Mouse (Mus musculus): Measurements from ENCODE around the gene Mrpl33. TPM values are rescaled to one million over a fixed set of nuclear protein-coding genes. Genes with fewer than 3 reads are reported as not detected.
"Not testable (repeated sequence)": the region's sequence is repeated elsewhere in the genome, so short reads cannot be mapped to it uniquely, and the experiment has no call there.

Gene Mrpl33
- polyA plus RNA-seq, 1 experiment from 2014 or later, result 288 TPM

- H3K4me3 ChIP-seq (ENCODE audit: low read length), result no peak overlapping the region
- H3K4me1 ChIP-seq (ENCODE audit: control insufficient read depth, insufficient read depth, low read length), result peaks cover 4% of the 10 kb centered on the region; the same call in 1 of the 2 replicates
- H3K4me2 ChIP-seq (ENCODE audit: low read depth, low read length), result no peak overlapping the region
- no peaks in the 10 kb centered on the region for H3K36me3 ChIP-seq (ENCODE audit: control insufficient read depth, insufficient read depth, low read length)
- ATAC-seq, result no peak
- H3K27ac ChIP-seq (ENCODE audit: low read length), result no peak overlapping the region
- H3K9me3 ChIP-seq (ENCODE audit: control insufficient read depth, low read length), result no peaks in the 10 kb centered on the region
- WGBS, result 66% methylated on average over 9 of the region's 9 CpGs
- no peaks in the 10 kb centered on the region for H3K27me3 ChIP-seq (replicated peaks; ENCODE audit: control insufficient read depth, insufficient read depth, low read length)
- H3K9ac ChIP-seq (ENCODE audit: low read depth, low read length), result no peak overlapping the region
Observed at GRCm38 (mm10) chr5:31627562-31628526, 31.1 kb downstream of the Mrpl33 start.

GRCm38 (mm10) chr5:31628555-31628954 is 31.8 kb downstream of the Mrpl33 start:
- WGBS, result 86% methylated on average over 8 of the region's 8 CpGs
- no peaks in the 10 kb centered on the region for H3K36me3 ChIP-seq (ENCODE audit: control insufficient read depth, insufficient read depth, low read length)
- no peak overlapping the region for H3K4me2 ChIP-seq (ENCODE audit: low read depth, low read length)
- H3K27ac ChIP-seq (ENCODE audit: low read length), result no peak overlapping the region; the same call in 1 of the 2 replicates
- no peaks in the 10 kb centered on the region for H3K9me3 ChIP-seq (ENCODE audit: control insufficient read depth, low read length)
- no peaks in the 10 kb centered on the region for H3K27me3 ChIP-seq (replicated peaks; ENCODE audit: control insufficient read depth, insufficient read depth, low read length)
- no peak overlapping the region for H3K9ac ChIP-seq (ENCODE audit: low read depth, low read length)
- no peak overlapping the region for H3K4me3 ChIP-seq (ENCODE audit: low read length)
- H3K4me1 ChIP-seq (ENCODE audit: control insufficient read depth, insufficient read depth, low read length), result peaks cover 4% of the 10 kb centered on the region; the same call in 1 of the 2 replicates
- no peak for ATAC-seq

DNA sequence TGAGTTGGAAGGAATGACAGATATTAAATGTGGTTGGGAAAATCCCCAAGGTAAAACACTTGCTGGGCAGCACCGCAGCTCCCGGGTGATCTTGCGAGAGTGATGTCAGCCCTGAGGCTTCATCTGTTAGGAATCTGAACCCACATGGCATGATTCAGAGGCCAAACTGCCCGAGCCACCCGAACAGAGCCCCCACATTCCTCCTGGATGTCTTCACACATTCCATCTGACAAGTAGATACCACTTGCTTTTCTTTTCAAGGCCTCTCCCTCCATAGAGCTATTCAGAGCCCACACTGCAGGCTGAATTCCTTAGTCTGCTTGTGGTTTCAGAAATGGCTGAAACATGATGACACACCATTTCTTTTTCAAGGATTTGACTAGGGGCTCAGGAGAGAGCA is 33.3 kb downstream of the Mrpl33 start:
- WGBS, result 43% methylated on average over 5 of the region's 5 CpGs
- H3K9me3 ChIP-seq (ENCODE audit: control insufficient read depth, low read length), result no peaks in the 10 kb centered on the region
- no peak overlapping the region for H3K4me3 ChIP-seq (ENCODE audit: low read length)
- no peaks in the 10 kb centered on the region for H3K27me3 ChIP-seq (replicated peaks; ENCODE audit: control insufficient read depth, insufficient read depth, low read length)
- H3K9ac ChIP-seq (ENCODE audit: low read depth, low read length), result no peak overlapping the region
- peaks cover 7% of the 10 kb centered on the region; the same call in 1 of the 2 replicates for H3K4me1 ChIP-seq (ENCODE audit: control insufficient read depth, insufficient read depth, low read length)
- H3K36me3 ChIP-seq (ENCODE audit: control insufficient read depth, insufficient read depth, low read length), result no peaks in the 10 kb centered on the region
- peak; percentile 66 for ATAC-seq
- H3K4me2 ChIP-seq (ENCODE audit: low read depth, low read length), result no peak overlapping the region
- peak overlapping the region; percentile 70 for H3K27ac ChIP-seq (ENCODE audit: low read length)

DNA sequence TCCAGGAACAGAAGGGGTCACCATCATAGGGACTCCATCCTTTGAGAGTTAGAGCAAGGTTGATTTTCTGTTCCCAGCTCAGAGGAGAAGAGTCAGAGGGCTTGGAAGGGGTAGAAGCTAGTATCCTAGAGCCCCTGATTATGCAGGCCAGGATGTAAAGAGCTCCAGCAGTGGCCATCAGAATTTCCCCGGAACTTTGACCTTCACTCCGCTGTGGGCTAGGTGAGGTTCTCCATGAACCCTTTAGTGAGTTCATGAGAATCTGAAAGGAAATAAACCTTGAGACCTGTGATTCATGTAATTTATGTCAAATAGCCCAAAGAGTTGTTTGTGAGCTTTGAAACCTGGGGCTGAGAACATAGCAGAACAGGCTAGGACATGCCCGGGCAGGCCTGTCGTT is 34.4 kb downstream of the Mrpl33 start:
- not testable (repeated sequence) for H3K4me2 ChIP-seq (ENCODE audit: low read depth, low read length); ATAC-seq; H3K9ac ChIP-seq (ENCODE audit: low read depth, low read length); H3K27me3 ChIP-seq (replicated peaks; ENCODE audit: control insufficient read depth, insufficient read depth, low read length); H3K4me3 ChIP-seq (ENCODE audit: low read length); H3K4me1 ChIP-seq (ENCODE audit: control insufficient read depth, insufficient read depth, low read length); H3K36me3 ChIP-seq (ENCODE audit: control insufficient read depth, insufficient read depth, low read length); H3K9me3 ChIP-seq (ENCODE audit: control insufficient read depth, low read length)
- 95% methylated on average over 4 of the region's 4 CpGs for WGBS
- peak overlapping the region; percentile 23; the same call in 1 of the 2 replicates for H3K27ac ChIP-seq (ENCODE audit: low read length)

- Histone ChIP-seq H3K9me3 (ENCODE audit: control insufficient read depth, low read length) (no peaks in the 10 kb centered on the region), H3K27ac (ENCODE audit: low read length) (no peak overlapping the region), H3K9ac (ENCODE audit: low read depth, low read length) (no peak overlapping the region), H3K27me3 (replicated peaks; ENCODE audit: control insufficient read depth, insufficient read depth, low read length) (no peaks in the 10 kb centered on the region), H3K4me1 (ENCODE audit: control insufficient read depth, insufficient read depth, low read length) (peaks cover 15% of the 10 kb centered on the region; the same call in 1 of the 2 replicates), H3K4me3 (ENCODE audit: low read length) (no peak overlapping the region), H3K36me3 (ENCODE audit: control insufficient read depth, insufficient read depth, low read length) (no peaks in the 10 kb centered on the region), H3K4me2 (ENCODE audit: low read depth, low read length) (no peak overlapping the region)
- no peak for ATAC-seq
- 65% methylated on average over 4 of the region's 4 CpGs for WGBS
Observed at GRCm38 (mm10) chr5:31634161-31634560, 37.4 kb downstream of the Mrpl33 start.

DNA sequence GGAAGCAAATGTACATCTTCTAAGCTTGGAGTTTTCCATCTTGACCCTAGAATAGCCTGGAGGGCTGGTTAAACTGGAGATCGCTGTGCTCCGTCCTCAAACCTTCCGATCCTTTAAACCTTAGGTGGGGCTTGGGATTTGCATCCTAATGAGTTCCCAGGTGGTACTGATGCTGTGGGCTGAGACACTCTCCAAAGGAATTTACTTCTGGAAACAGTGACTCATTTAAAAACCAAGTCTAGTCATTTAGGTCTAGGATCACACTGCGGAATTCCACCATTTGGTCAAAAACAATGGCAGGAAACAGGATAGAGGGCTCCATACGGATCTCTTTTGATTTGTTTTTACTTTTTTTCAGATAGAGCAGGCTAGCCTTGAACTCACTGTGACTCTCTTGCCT is 37.9 kb downstream of the Mrpl33 start:
- no peak overlapping the region for H3K4me2 ChIP-seq (ENCODE audit: low read depth, low read length)
- no peaks in the 10 kb centered on the region for H3K27me3 ChIP-seq (replicated peaks; ENCODE audit: control insufficient read depth, insufficient read depth, low read length)
- no peak overlapping the region for H3K27ac ChIP-seq (ENCODE audit: low read length)
- no peaks in the 10 kb centered on the region for H3K36me3 ChIP-seq (ENCODE audit: control insufficient read depth, insufficient read depth, low read length)
- no peak for ATAC-seq
- H3K4me3 ChIP-seq (ENCODE audit: low read length), result no peak overlapping the region
- no peak overlapping the region for H3K9ac ChIP-seq (ENCODE audit: low read depth, low read length)
- 79% methylated on average over 5 of the region's 5 CpGs for WGBS
- H3K9me3 ChIP-seq (ENCODE audit: control insufficient read depth, low read length), result no peaks in the 10 kb centered on the region
- peaks cover 15% of the 10 kb centered on the region; the same call in 1 of the 2 replicates for H3K4me1 ChIP-seq (ENCODE audit: control insufficient read depth, insufficient read depth, low read length)

DNA sequence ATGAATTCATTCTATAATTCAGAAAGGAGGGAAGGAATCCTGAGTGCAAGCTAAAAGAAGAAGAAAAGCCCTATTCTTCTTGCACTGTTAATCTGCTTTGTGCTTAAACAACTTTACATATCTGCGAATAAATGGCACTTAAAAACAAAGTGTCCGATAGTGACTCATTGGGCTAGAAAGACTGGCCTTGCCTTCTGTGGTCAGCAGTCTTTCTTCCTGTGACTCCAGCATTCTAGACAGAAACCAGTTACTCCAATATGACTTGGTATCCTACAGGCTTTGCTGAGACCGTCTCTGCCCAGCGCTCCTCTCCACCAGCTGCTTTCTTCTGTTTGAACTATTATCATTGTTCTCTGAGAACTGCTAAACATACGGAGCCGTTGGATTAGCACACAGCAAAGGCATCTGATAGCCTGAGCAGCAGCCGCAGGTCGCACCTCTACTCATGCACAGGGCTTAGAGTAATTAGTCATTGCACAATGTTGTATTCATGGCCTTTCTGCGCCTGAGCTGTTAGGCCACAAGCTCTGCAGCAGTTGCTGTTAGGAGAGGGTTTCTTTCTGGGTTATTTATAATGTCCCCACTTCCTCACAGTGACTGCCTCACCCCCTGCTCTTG is 40.0 kb downstream of the Mrpl33 start:
- ATAC-seq, result peak; percentile 77
- Histone ChIP-seq H3K9me3 (ENCODE audit: control insufficient read depth, low read length) (no peaks in the 10 kb centered on the region), H3K27me3 (replicated peaks; ENCODE audit: control insufficient read depth, insufficient read depth, low read length) (no peaks in the 10 kb centered on the region), H3K4me1 (ENCODE audit: control insufficient read depth, insufficient read depth, low read length) (0 out of 2 replicates have a peak, but pooled peaks cover 11% of the 10 kb centered on the region), H3K4me2 (ENCODE audit: low read depth, low read length) (no peak overlapping the region), H3K27ac (ENCODE audit: low read length) (no peak overlapping the region), H3K4me3 (ENCODE audit: low read length) (no peak overlapping the region), H3K36me3 (ENCODE audit: control insufficient read depth, insufficient read depth, low read length) (0 out of 2 replicates have a peak, but pooled peaks cover 2% of the 10 kb centered on the region), H3K9ac (ENCODE audit: low read depth, low read length) (peak overlapping the region; percentile 2; the same call in 1 of the 2 replicates)
- WGBS, result 40% methylated on average over 9 of the region's 9 CpGs

GRCm38 (mm10) chr5:31640542-31640941 is 43.8 kb downstream of the Mrpl33 start:
- 94% methylated on average over 2 of the region's 2 CpGs for WGBS
- no peak for ATAC-seq
- no peaks in the 10 kb centered on the region for H3K27me3 ChIP-seq (replicated peaks; ENCODE audit: control insufficient read depth, insufficient read depth, low read length)

DNA sequence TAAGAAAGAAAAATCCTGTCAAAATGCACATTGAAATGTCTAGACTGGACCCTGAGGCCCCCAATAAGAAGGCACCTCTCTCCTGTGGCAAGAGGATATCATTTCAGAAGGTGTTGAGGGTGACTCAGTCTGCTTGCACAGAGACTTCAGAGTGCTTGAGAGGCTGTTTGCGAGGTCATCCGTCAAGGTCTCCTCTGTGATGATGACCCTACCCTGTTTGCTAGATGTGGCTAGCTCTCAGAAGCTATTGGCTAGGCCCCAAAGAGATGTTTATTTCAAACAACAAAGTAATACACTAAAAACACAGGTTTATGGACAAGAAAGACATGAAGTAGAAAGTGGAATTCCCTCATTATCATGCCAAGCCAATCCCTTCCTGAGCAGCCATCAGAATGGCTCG is 45.6 kb downstream of the Mrpl33 start:
- no peak overlapping the region for H3K27ac ChIP-seq (ENCODE audit: low read length)
- no peaks in the 10 kb centered on the region for H3K9me3 ChIP-seq (ENCODE audit: control insufficient read depth, low read length)
- no peak overlapping the region for H3K4me2 ChIP-seq (ENCODE audit: low read depth, low read length)
- H3K36me3 ChIP-seq (ENCODE audit: control insufficient read depth, insufficient read depth, low read length), result 0 out of 2 replicates have a peak, but pooled peaks cover 2% of the 10 kb centered on the region
- WGBS, result 93% methylated on average over 3 of the region's 3 CpGs
- H3K27me3 ChIP-seq (replicated peaks; ENCODE audit: control insufficient read depth, insufficient read depth, low read length), result no peaks in the 10 kb centered on the region
- no peak overlapping the region for H3K9ac ChIP-seq (ENCODE audit: low read depth, low read length)
- ATAC-seq, result no peak
- peaks cover 3% of the 10 kb centered on the region; the same call in 1 of the 2 replicates for H3K4me1 ChIP-seq (ENCODE audit: control insufficient read depth, insufficient read depth, low read length)
- no peak overlapping the region for H3K4me3 ChIP-seq (ENCODE audit: low read length)

More at GRCm38 (mm10) chr5:31640542-31640941, 43.8 kb downstream of the Mrpl33 start:
- H3K9ac ChIP-seq (ENCODE audit: low read depth, low read length), result no peak overlapping the region
- H3K4me3 ChIP-seq (ENCODE audit: low read length), result no peak overlapping the region
- no peak overlapping the region for H3K27ac ChIP-seq (ENCODE audit: low read length)
- H3K4me1 ChIP-seq (ENCODE audit: control insufficient read depth, insufficient read depth, low read length), result 0 out of 2 replicates have a peak, but pooled peaks cover 8% of the 10 kb centered on the region
- no peak overlapping the region for H3K4me2 ChIP-seq (ENCODE audit: low read depth, low read length)
- H3K9me3 ChIP-seq (ENCODE audit: control insufficient read depth, low read length), result no peaks in the 10 kb centered on the region
- H3K36me3 ChIP-seq (ENCODE audit: control insufficient read depth, insufficient read depth, low read length), result 0 out of 2 replicates have a peak, but pooled peaks cover 2% of the 10 kb centered on the region
